In the genomic region with DNA sequence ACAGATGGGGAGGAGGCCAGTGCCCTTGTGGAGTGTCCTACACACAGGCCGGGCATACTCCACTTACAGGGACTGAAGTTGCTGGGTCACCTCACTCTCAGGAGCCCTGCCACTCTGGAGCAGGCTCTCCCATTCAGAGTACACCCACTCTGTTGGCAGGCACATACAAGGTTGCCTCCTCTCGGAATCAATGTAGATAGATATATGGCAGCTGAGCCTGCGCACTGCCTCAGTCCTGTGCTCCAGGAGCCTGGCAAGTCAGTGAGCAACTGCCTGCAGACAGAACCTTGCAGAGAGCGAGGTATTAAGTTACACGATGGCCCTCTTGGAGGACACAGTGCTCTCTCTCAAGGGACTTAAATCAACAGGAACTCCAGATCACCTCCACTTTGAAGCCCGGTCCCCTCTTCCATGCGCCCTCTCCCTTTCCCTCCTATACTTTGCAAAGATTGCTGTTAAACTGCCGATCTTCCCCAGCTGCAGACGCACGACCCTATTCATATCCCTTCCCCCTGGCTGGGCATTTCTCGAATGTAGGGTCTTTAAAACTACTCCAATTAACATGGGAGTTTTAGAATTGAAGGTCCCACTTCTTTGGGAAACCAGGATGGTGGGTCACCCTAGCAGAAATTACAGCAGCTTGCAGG, we compare ENCODE assay signal across 8 mouse cellular contexts. TPM values are rescaled to one million over a fixed set of nuclear protein-coding genes. Genes with fewer than 3 reads are reported as not detected.
DNase-seq lines count a peak whose midpoint lies in the region; ATAC-seq and TF ChIP-seq lines count a peak whose summit lies in the region.

No protein-coding gene starts in this region.

- peaks cover 70% of the 10 kb centered on the region for H3K4me1 ChIP-seq in forebrain, embryonic 12.5 days
- peaks cover 11 to 18% of the 10 kb centered on the region in 2 experiments for H3K4me1 ChIP-seq in liver, embryonic 14.5 days (replicated peaks; ENCODE audit: control insufficient read depth in 2 of 2, insufficient read depth in 2 of 2, low read length in 1 of 2)

- H3K27me3 ChIP-seq in forebrain, embryonic 12.5 days: peaks cover 26% of the 10 kb centered on the region
- H3K27me3 ChIP-seq in liver, embryonic 14.5 days (ENCODE audit: control insufficient read depth, insufficient read depth, low read length): peaks cover 52% of the 10 kb centered on the region

- H3K9me3 ChIP-seq in forebrain, embryonic 12.5 days: no peaks in the 10 kb centered on the region
- no peaks in the 10 kb centered on the region for H3K9me3 ChIP-seq in liver, embryonic 14.5 days (ENCODE audit: control insufficient read depth, low read length)

- peak overlapping the region; percentile 81 for H3K4me2 ChIP-seq in forebrain, embryonic 12.5 days
- H3K4me2 ChIP-seq in liver, embryonic 14.5 days (ENCODE audit: low read depth): peak overlapping the region; percentile 96

- no peak for TF ChIP-seq EP300 in liver, embryonic 14.5 days (IDR thresholded peaks at IDR 0.05; ENCODE audit: low read depth)

- DNase-seq in cerebellum, adult 11 months: peak; percentile 48
- no peak for DNase-seq in cerebellum, postnatal 14 days
- DNase-seq in left cerebral cortex, postnatal 36 days (ENCODE audit: low spot score in 2 of 2): peak; percentile 54 to 64
- no peak for DNase-seq in left cerebral cortex, postnatal 10 days (ENCODE audit: extremely low spot score in 1 of 2, low spot score in 2 of 2)
- no peak for DNase-seq in liver, embryonic 14.5 days (ENCODE audit: low read depth in 3 of 3, low spot score in 3 of 3)
- DNase-seq in retina, postnatal 1 day: no peak
- DNase-seq in urinary bladder, postnatal 25 days (ENCODE audit: low spot score): no peak

- no peak for TF ChIP-seq CTCF in liver, embryonic 14.5 days (IDR thresholded peaks at IDR 0.05; ENCODE audit: low read depth)

- 9% methylated on average over 11 of the region's 11 CpGs for WGBS in forebrain, embryonic 12.5 days
- WGBS in liver, embryonic 14.5 days (ENCODE audit: insufficient replicate concordance): 48% methylated on average over 11 of the region's 11 CpGs

- ATAC-seq in forebrain, embryonic 12.5 days (ENCODE audit: low FRiP score): 0 out of 2 replicates have a peak, but pooled peaks have one; percentile 1
- ATAC-seq in liver, embryonic 14.5 days (ENCODE audit: insufficient read depth): no peak

- intact Hi-C loops in left cerebral cortex, postnatal 36 days (cut with DNase I): loop anchor here (5.0 to 10.0 kb wide), 2 partner anchors 86 to 291 kb away; no protein-coding TSS in a partner anchor
- intact Hi-C loops in left cerebral cortex, postnatal 10 days (cut with DNase I): loop anchor here (1.0 to 5.0 kb wide), 2 partner anchors 19 to 86 kb away; no protein-coding TSS in a partner anchor

- peak overlapping the region; percentile 98 for H3K9ac ChIP-seq in forebrain, embryonic 12.5 days
- H3K9ac ChIP-seq in liver, embryonic 14.5 days (replicated peaks): peak overlapping the region; percentile 48

- peak overlapping the region; percentile 77 for H3K4me3 ChIP-seq in forebrain, embryonic 12.5 days (replicated peaks)
- peak overlapping the region; percentile 92 to 93 for H3K4me3 ChIP-seq in liver, embryonic 14.5 days (ENCODE audit: insufficient read depth in 1 of 2, low read depth in 2 of 2, low read length in 2 of 2)

- peaks cover 17% of the 10 kb centered on the region; the same call in 1 of the 2 replicates for H3K36me3 ChIP-seq in forebrain, embryonic 12.5 days (replicated peaks)
- H3K36me3 ChIP-seq in liver, embryonic 14.5 days (replicated peaks; ENCODE audit: control insufficient read depth, insufficient read depth, low read depth): peaks cover 22% of the 10 kb centered on the region

- H3K27ac ChIP-seq in forebrain, embryonic 12.5 days: peak overlapping the region; percentile 99
- H3K27ac ChIP-seq in liver, embryonic 14.5 days: no peak overlapping the region

RNA-seq across cellular contexts. Expression of gene Pank4, which starts 0.6 kb away (rescaled TPM):
- total RNA-seq in left cerebral cortex, postnatal 36 days (2021): 10 to 100 TPM; 35.2 to 46.6 TPM
- total RNA-seq in left cerebral cortex, postnatal 10 days (2021): 10 to 100 TPM; 30.6 to 31.9 TPM
- polyA plus RNA-seq in forebrain, embryonic 12.5 days (2016; fragmentation: Nextera tagmentation; extraction: Ambion mirVana): 46.7 and 51.8 TPM in 2 replicates
- 27.9 and 32.5 TPM in 2 replicates for polyA plus RNA-seq in liver, embryonic 14.5 days (2012; rRNA removed)
- 19.5 and 21.6 TPM in 2 replicates for polyA plus RNA-seq in liver, embryonic 14.5 days (2014; fragmentation: Nextera tagmentation; extraction: Ambion mirVana)

RNA-seq across cellular contexts. Expression of gene Hes5, which starts 2.6 kb away (rescaled TPM):
- total RNA-seq in left cerebral cortex, postnatal 36 days (2021): 10 to 100 TPM; 36.5 to 38.6 TPM
- 10 to 100 TPM; 33.3 to 61.6 TPM for total RNA-seq in left cerebral cortex, postnatal 10 days (2021)
- 456 and 462 TPM in 2 replicates for polyA plus RNA-seq in forebrain, embryonic 12.5 days (2016; fragmentation: Nextera tagmentation; extraction: Ambion mirVana)
- polyA plus RNA-seq in liver, embryonic 14.5 days (2012; rRNA removed): 0.04 and 0.16 TPM in 2 replicates
- polyA plus RNA-seq in liver, embryonic 14.5 days (2014; fragmentation: Nextera tagmentation; extraction: Ambion mirVana): not detected in 2 replicates

RNA-seq across cellular contexts. Expression of gene Tnfrsf14, which starts 35.0 kb away (rescaled TPM):
- total RNA-seq in left cerebral cortex, postnatal 36 days (2021): 1 to 10 TPM; 1.5 to 2.1 TPM
- total RNA-seq in left cerebral cortex, postnatal 10 days (2021): under 1 TPM; 0.61 to 0.99 TPM
- 0.21 and 1.2 TPM in 2 replicates for polyA plus RNA-seq in forebrain, embryonic 12.5 days (2016; fragmentation: Nextera tagmentation; extraction: Ambion mirVana)
- 122 and 308 TPM in 2 replicates for polyA plus RNA-seq in liver, embryonic 14.5 days (2012; rRNA removed)
- polyA plus RNA-seq in liver, embryonic 14.5 days (2014; fragmentation: Nextera tagmentation; extraction: Ambion mirVana): 37.0 and 38.7 TPM in 2 replicates

Comparison
In these comparisons a context has a peak if more than half of its experiments do, and no peak if none do; other contexts are left out.
1. DNase-seq: peak in cerebellum, adult 11 months (single experiment) and left cerebral cortex, postnatal 36 days (2 of 2); none in cerebellum, postnatal 14 days (0 of 2), left cerebral cortex, postnatal 10 days (0 of 2), liver, embryonic 14.5 days (0 of 3), retina, postnatal 1 day (single experiment) and urinary bladder, postnatal 25 days (single experiment).